Mouse (Mus musculus): ENCODE data around the gene Daam1.

Gene Daam1

GRCm38 (mm10) chr12:71898231-71898630 is 67.4 kb downstream of the Daam1 start:
- DNase-seq (ENCODE audit: low read depth, low spot score): no peak

GRCm38 (mm10) chr12:71898666-71899520 is 68.0 kb downstream of the Daam1 start:
- no peak for DNase-seq (ENCODE audit: low read depth, low spot score)

- no peak for DNase-seq (ENCODE audit: low read depth, low spot score)
These were observed 68.7 kb downstream of the Daam1 start for GRCm38 (mm10) chr12:71899566-71899965.

GRCm38 (mm10) chr12:71901211-71901610 is 70.3 kb downstream of the Daam1 start:
- DNase-seq (ENCODE audit: low read depth, low spot score): no peak

- no peak for DNase-seq (ENCODE audit: low read depth, low spot score)
These were observed 71.0 kb downstream of the Daam1 start for GRCm38 (mm10) chr12:71901859-71902258.

GRCm38 (mm10) chr12:71902317-71902716 is 71.4 kb downstream of the Daam1 start:
- DNase-seq (ENCODE audit: low read depth, low spot score): no peak

GRCm38 (mm10) chr12:71903218-71903617 is 72.3 kb downstream of the Daam1 start:
- DNase-seq (ENCODE audit: low read depth, low spot score): no peak

- no peak for DNase-seq (ENCODE audit: low read depth, low spot score)
These were observed 73.4 kb downstream of the Daam1 start for GRCm38 (mm10) chr12:71904310-71904709.

GRCm38 (mm10) chr12:71904926-71905325 is 74.0 kb downstream of the Daam1 start:
- DNase-seq (ENCODE audit: low read depth, low spot score): no peak

- no peak for DNase-seq (ENCODE audit: low read depth, low spot score)
These were observed 74.9 kb downstream of the Daam1 start for GRCm38 (mm10) chr12:71905640-71906320.

GRCm38 (mm10) chr12:71906582-71907267 is 75.8 kb downstream of the Daam1 start:
- DNase-seq (ENCODE audit: low read depth, low spot score): no peak

- DNase-seq (ENCODE audit: low read depth, low spot score): no peak
These were observed 78.1 kb downstream of the Daam1 start for GRCm38 (mm10) chr12:71908984-71909383.

- DNase-seq (ENCODE audit: low read depth, low spot score): no peak
These were observed 79.4 kb downstream of the Daam1 start for GRCm38 (mm10) chr12:71910246-71910645.

- DNase-seq (ENCODE audit: low read depth, low spot score): no peak
These were observed 81.4 kb downstream of the Daam1 start for GRCm38 (mm10) chr12:71912262-71912661.

- DNase-seq (ENCODE audit: low read depth, low spot score): no peak
These were observed 88.3 kb downstream of the Daam1 start for GRCm38 (mm10) chr12:71919156-71919555.

GRCm38 (mm10) chr12:71919962-71920361 is 89.1 kb downstream of the Daam1 start:
- DNase-seq (ENCODE audit: low read depth, low spot score): no peak

GRCm38 (mm10) chr12:71922827-71923381 is 92.0 kb downstream of the Daam1 start:
- DNase-seq (ENCODE audit: low read depth, low spot score): no peak

GRCm38 (mm10) chr12:71924978-71925529 is 94.2 kb downstream of the Daam1 start:
- DNase-seq (ENCODE audit: low read depth, low spot score): no peak

- no peak for DNase-seq (ENCODE audit: low read depth, low spot score)
These were observed 95.3 kb downstream of the Daam1 start for GRCm38 (mm10) chr12:71925990-71926700.

GRCm38 (mm10) chr12:71928092-71928491 is 97.2 kb downstream of the Daam1 start:
- no peak for DNase-seq (ENCODE audit: low read depth, low spot score)

GRCm38 (mm10) chr12:71929876-71930275 is 99.0 kb downstream of the Daam1 start:
- DNase-seq (ENCODE audit: low read depth, low spot score): no peak
